Mouse (Mus musculus) MEL-GATA-1-ER (cell line): ENCODE measurements around the gene Gm30191.
"Not testable (repeated sequence)": the region's sequence is repeated elsewhere in the genome, so short reads cannot be mapped to it uniquely, and the experiment has no call there.

Source experiments
- DNase-seq: peaks from one replicate; pipeline ENCODE4 v3.0.0-alpha.2; 2012; ENCODE audit warnings: low read depth; ENCODE audit errors: extremely low read depth

Gm30191 gene

GRCm38 (mm10) chr4:134251241-134252130 is 4.8 kb downstream of the Gm30191 start:
- DNase-seq: no peak

DNA sequence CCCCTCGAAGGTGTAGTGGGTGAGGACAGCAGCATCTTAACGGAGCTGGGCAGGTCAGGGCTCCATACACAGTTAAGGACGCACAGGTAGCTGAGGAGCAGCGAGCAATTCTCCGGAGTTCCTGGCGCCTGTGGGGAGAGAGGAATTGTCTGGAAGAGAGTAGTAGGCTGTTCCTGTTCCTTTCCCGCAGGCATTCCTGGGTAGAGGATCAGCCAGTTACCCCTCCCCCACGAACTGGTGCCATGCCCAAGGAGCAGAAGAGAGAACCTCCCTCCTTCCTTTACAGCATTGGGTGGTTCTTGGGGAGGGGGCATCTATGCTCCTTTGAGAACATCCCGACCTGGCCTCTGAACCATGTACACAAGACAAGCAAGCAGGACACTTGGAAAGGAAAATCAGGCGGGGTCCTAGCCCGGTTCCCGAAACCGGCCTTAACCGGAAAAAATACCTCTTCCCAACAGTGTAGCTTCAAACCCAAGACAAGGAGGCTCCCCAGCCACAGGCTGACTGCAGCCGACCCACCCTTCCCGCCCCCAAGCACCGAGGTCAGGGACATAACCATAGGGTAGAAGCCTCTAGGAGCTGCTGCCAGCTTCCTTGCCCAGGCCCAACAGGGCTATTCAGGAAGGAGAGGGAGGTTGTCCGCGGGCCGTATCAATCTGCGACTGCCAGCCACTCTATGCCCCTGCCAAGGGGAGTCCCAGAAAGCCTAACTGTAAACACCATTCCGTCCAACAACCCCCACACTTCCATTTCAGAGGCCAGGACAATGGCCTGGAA is 5.6 kb downstream of the Gm30191 start:
- DNase-seq: no peak

DNA sequence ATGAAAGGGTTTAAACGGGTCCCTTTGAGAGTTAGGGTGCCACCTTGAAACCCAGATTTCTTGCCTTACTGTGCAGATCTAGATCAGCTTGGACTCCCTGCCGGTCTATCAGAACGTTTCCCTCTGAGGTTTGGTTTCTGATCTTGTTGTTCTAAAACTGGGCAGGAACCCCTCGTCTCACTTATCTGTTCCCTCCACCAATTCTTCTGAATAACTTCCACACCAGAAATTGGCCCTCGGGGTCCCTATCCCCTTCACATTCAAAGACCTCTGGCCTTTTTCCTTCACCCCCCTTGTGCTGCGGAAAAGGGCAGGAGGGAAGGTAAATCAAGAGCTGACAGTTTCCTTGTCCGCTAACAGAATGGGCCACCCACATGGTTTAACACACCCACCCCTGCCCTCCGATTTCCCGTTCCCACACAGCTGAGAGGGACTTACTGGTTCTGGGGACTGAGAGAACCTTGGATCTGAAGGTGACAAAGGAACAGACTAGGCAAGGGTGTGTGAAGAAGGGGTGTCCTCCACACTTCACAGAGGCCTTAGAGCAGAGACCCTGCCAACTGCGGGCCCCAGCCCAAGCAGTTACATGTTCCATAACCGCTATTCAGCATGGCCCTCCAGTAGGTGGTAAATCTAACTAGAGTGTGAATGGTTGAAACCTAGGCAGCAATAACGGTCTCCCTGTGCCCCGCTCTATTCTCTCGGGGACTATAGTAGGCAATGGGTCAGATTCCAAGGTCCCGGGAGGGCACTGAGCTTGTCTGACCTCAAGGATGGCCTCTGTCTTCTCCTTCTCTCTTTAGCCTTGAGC is 6.4 kb downstream of the Gm30191 start:
- DNase-seq: no peak

DNA sequence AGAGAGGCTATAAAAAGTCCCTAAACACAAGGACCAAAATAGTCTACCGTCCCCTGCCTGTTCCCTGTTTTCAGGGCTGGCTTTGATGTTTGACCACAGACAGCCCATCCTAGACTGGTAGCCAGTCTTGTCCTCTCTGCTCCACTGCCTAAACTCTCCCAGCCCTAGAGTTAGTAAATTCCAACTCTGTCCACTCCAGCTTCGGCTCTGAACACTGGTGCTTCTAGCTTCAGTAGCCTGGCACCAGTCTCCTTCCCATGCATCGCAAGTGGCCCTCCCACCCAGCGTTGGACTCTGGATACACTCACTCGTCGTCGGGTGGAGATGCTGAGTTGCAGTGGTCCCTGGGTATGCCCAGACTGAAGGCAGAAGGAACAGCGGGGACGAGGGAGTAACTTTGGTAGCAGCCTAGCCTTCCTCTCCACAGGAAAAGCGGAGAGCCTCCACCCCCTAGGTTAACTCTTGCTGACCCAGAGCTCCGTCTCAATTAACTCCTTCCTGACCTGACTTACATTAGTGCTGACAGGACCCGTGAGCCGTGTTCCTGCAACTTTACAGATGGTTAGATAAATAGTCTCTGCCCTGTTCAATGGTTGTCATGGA is 7.1 kb downstream of the Gm30191 start, which contains the start of gene Grrp1:
Gene Grrp1 (minus strand): TSS at position 385 of the 603 bp plus-strand sequence.
- DNase-seq: no peak

- DNase-seq: no peak
Measured at GRCm38 (mm10) chr4:134254835-134255234, 8.1 kb downstream of the Gm30191 start.

DNA sequence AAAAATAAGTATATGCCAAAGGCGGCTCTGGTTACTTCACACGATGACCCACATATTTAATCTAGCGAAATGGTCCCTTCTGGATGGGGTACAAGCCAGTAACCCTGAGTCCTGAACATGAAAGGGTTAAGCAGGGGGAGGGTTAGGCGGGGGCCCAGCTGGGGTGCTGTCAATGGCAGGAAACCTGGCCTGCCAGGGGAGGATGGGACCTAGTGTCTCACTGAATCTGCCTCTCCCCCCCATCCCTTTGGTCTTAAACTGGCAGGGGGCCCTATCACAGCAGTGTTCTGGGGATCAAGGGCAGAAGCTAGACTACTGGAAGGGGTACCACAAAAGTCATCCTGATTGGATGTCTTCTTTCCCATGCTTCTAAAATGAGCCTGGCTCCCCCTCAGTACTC is 9.1 kb downstream of the Gm30191 start:
- no peak for DNase-seq

GRCm38 (mm10) chr4:134256407-134257197 is 9.9 kb downstream of the Gm30191 start:
- no peak for DNase-seq

DNA sequence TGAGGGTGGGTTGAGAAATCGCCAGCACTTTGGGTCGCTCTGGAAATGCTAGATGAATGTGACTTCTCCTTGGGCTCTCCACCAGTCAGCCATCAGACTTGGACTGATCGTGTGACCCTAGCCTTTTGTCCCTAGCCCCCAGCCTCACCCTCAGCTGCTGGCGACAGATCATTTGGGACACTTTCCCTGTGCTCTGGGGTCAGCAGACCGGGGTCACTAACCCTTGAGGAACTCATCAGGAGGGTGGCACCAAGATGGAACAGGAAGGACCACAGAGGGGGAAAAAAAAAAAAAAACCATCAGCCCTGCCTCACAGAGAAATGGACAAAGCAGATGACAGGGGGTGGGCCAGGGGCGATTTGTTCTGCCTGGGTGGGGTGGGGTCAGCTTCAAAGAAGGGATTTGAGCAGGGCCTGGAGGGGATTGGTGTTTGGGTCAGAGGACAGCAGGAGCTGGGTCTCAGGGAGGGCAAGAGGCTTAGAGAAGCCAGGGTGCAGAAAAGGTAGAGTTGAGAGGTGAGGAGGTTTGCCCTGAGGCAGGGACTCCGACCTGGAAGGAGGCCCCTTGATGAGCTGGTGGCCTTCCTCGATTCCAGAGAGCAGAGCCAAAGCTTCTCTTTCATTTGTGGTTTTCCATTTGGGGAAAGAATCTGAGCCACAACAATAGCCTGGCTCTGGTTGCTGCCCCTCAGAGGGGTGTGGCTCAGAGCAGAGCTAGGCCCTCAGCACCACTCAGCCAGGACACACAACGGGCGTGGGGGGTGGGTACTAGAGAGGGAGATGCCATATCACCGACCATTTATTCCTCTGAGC is 10.7 kb downstream of the Gm30191 start:
- no peak for DNase-seq

- DNase-seq: no peak
Measured at GRCm38 (mm10) chr4:134258354-134258753, 11.6 kb downstream of the Gm30191 start.

GRCm38 (mm10) chr4:134263191-134263590 is 16.5 kb downstream of the Gm30191 start:
- DNase-seq: no peak

DNA sequence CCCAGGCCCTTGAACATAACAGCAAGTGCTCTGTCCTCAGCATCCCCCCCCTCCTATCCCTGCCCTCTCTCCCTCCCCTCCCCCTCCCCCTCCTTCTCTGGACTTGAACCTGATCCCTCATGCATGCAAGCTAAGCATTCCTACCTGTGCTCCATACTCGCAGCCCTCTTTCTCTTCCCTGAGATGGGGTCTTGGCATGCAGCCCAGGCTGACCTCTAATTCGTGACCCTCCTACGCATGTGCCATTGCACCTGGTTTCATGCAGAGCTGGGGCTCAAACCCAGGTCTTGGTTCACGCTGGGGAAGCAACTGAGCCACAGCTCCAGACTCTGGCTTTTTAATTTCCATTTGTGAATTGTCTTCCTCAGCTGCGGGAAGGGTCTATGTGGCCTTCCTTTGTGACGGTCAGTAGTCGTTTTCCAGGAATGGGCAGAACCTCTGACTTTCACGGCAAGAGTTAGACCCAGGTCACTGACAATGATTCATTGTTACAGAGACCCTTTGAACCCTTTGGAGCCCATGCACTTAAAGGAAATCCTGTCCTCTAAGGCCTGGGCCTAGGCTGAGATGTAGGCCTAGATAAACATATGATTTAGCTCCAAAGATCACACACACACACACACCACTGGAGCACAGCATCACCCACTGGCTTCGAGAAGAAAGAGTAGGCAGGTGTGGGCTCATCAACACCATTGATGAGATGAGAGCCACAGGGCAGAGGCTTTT is 19.3 kb downstream of the Gm30191 start:
- DNase-seq: no peak

DNA sequence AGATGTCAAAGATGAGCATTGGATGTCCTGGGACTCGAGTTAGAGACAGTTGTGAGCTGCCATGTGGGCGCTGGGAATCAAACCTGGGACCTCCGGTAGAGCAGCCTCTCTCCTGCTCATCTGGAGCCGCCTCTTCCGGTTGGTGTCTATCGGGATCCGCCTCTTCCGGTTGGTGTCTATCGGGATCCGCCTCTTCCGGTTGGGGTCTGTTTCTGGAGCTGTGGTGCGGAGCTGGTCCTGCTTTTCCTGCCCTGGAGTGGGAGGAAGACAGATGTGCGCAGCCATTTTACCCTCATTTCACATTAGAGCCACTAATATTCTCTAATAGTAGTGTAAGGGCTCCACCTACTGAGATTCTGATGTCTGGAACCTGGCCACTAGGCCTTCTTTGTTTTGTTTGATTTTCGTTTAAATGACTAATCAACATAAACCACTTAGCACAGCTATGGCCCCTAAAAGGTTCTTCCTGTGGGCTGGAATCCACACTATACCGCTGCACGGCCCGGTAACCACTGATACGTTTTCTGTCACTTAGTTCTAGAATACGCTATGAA is 21.4 kb downstream of the Gm30191 start:
- DNase-seq: no peak

DNA sequence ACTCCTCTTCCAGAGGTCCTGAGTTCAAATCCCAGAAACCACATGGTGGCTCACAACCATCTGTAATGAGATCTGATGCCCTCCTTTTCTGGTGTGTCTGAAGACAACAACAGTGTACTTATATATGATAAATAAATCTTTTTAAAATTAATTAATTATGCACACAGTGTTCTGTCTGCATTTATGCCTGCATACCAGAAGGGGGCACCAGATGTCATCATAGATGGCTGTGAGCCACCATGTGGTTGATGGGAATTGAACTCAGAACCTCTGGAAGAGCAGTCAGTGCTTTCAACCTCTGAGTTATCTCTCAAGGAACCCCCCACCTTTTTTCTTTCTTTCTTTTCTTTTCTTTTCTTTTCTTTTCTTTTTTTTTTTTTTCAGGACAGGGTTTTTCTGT is 22.9 kb downstream of the Gm30191 start:
- DNase-seq: not testable (repeated sequence)

DNA sequence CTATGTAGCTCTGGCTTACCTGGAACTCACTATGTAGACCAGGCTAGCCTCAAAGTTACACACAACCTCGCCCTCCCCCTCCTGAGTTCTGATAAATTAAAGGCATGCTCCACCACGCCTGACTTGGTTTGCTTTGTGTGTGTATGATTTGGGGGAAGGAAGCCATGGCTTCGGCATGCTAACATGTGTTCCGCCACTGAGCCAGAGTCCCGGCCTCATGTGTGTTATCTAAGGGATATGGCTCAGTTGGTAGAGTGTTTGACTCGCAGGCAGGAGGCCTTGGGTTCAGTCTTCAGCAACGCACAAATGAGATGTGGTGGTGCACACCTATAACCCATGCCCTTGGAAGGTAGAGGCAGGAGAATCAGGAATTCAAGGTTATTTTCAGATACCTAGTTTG is 25.2 kb downstream of the Gm30191 start:
- DNase-seq: no peak

- DNase-seq: no peak
Measured at GRCm38 (mm10) chr4:134272731-134273416, 26.1 kb downstream of the Gm30191 start.

- peak; percentile 96 for DNase-seq
Measured at GRCm38 (mm10) chr4:134273417-134274345, 26.9 kb downstream of the Gm30191 start.

DNA sequence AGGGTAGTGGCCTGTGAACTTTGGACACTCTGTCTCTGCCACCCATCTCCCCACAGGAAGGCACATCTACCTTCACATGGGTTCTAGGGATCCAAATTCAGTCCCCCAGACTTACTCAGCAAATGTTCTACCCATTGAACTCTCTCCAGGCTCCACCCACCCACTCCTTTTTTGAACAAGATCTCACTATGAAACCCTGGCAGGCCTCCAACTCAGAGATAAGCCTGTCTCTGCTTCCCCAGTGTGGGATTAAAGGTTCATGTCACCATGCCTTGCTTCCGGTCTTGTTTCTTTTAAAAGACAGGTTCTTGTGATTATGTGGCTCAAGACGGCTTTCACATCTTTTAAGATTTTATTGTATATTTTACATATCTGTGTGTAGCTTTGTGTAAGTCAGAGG is 38.2 kb downstream of the Gm30191 start:
- peak; percentile 82 for DNase-seq
